In the genomic region with DNA sequence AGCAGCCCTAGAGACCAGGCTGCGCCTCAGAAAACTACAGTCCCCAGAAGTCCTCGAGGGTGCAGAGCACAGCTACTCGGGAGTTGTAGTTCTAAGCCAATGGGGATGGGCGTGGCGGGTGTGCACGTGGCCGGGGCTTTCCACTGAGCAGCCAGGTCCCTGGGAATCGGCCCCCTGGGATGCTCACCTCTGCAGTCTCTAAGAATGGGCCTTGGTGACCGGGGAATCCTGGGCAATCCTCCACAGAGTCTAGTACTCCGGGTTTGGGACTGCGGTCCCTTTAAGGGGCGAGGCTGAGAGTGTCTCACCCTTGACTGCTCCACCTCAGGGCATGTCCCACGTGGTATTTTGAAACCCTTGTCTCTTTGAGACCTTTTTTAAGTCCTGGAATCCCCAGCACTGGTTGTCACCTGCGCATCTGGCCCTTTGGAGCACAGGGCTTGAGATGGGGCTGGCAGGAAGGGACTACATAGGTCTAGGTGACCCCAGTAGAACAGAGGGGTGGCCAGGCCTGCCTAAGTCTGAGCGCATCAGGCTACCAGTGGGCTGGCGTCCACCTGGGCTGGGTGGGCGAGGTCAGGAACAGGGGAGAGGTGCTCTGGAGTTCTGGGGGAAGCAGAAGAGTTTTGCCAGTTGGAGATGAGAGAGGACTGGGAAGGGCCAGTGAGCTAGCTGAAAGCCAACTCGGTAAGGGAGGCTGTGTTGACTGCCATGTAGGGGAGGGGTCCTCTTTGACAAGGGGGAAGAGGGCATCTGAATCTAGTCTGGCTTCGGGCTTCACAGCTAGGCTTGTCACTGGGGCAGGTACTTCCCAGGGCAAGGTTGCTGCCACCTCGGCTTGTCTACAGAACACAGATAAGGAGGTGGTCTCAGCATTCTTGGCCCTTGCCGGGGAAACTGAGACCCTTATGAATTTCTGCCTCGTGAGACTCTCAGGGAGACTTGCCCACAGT, we compare ENCODE assay signal across 8 mouse cellular contexts. TPM values are rescaled to one million over a fixed set of nuclear protein-coding genes. Genes with fewer than 3 reads are reported as not detected.
A peak's percentile ranks its signal among the peaks of the same experiment; 100 is the strongest.
DNase-seq lines count a peak whose midpoint lies in the region; ATAC-seq and TF ChIP-seq lines count a peak whose summit lies in the region.

No protein-coding gene starts in this region.

- no peaks in the 10 kb centered on the region for H3K36me3 ChIP-seq in forebrain, embryonic 11.5 days (ENCODE audit: control insufficient read depth, insufficient read depth, low read length)
- H3K36me3 ChIP-seq in heart, embryonic 16.5 days (ENCODE audit: control insufficient read depth, insufficient read depth), result no peaks in the 10 kb centered on the region
- H3K36me3 ChIP-seq in liver, embryonic 12.5 days, result no peaks in the 10 kb centered on the region
- no peaks in the 10 kb centered on the region for H3K36me3 ChIP-seq in myocyte (ENCODE audit: control insufficient read depth, insufficient read depth)
- no peaks in the 10 kb centered on the region for H3K36me3 ChIP-seq in stomach, embryonic 15.5 days

- peak overlapping the region; percentile 26 for H3K4me3 ChIP-seq in forebrain, embryonic 11.5 days (ENCODE audit: low read depth, low read length)
- peak overlapping the region; percentile 44 for H3K4me3 ChIP-seq in heart, embryonic 16.5 days (ENCODE audit: low read length)
- peak overlapping the region; percentile 13; the same call in 1 of the 2 replicates for H3K4me3 ChIP-seq in liver, embryonic 12.5 days
- H3K4me3 ChIP-seq in myocyte, result no peak overlapping the region
- peak overlapping the region; percentile 37 for H3K4me3 ChIP-seq in stomach, embryonic 15.5 days (replicated peaks)

- H3K79me2 ChIP-seq in myocyte (ENCODE audit: control insufficient read depth, insufficient read depth), result no peaks in the 10 kb centered on the region

- DNase-seq in 416B (ENCODE audit: low read depth), result peak; percentile 21
- peak; percentile 75 to 84 for DNase-seq in adrenal gland, postnatal 36 days
- DNase-seq in forebrain, embryonic 11.5 days (ENCODE audit: low spot score), result peak; percentile 82
- peak; percentile 82 for DNase-seq in kidney, postnatal 10 days

- peak overlapping the region; percentile 37; the same call in 1 of the 2 replicates for H3K9ac ChIP-seq in forebrain, embryonic 11.5 days (ENCODE audit: low read length)
- H3K9ac ChIP-seq in heart, embryonic 16.5 days (ENCODE audit: low read length), result peak overlapping the region; percentile 52
- H3K9ac ChIP-seq in liver, embryonic 12.5 days, result no peak overlapping the region
- 0 out of 2 replicates have a peak overlapping the region, but pooled peaks have one; percentile 8 for H3K9ac ChIP-seq in stomach, embryonic 15.5 days

- no peak for TF ChIP-seq POLR2A in myocyte (IDR thresholded peaks at IDR 0.05; ENCODE audit: insufficient read length, low read depth)

- peaks cover 3% of the 10 kb centered on the region; the same call in 1 of the 2 replicates for H3K4me1 ChIP-seq in forebrain, embryonic 11.5 days (replicated peaks; ENCODE audit: control insufficient read depth, insufficient read depth, low read length)
- peaks cover 3% of the 10 kb centered on the region; the same call in 1 of the 2 replicates for H3K4me1 ChIP-seq in heart, embryonic 16.5 days (ENCODE audit: control insufficient read depth, insufficient read depth, low read length)
- peaks cover 12% of the 10 kb centered on the region; the same call in 1 of the 2 replicates for H3K4me1 ChIP-seq in liver, embryonic 12.5 days
- peaks cover 10% of the 10 kb centered on the region; the same call in 1 of the 2 replicates for H3K4me1 ChIP-seq in stomach, embryonic 15.5 days

- no peak overlapping the region for H3K27ac ChIP-seq in forebrain, embryonic 11.5 days (ENCODE audit: low read depth, low read length)
- H3K27ac ChIP-seq in heart, embryonic 16.5 days (ENCODE audit: low read length), result peak overlapping the region; percentile 7; the same call in 1 of the 2 replicates
- no peak overlapping the region for H3K27ac ChIP-seq in liver, embryonic 12.5 days
- H3K27ac ChIP-seq in stomach, embryonic 15.5 days, result no peak overlapping the region

- H3ac ChIP-seq in myocyte (ENCODE audit: control insufficient read depth, insufficient read length), result no peak overlapping the region

- no peaks in the 10 kb centered on the region for H3K27me3 ChIP-seq in forebrain, embryonic 11.5 days (ENCODE audit: control insufficient read depth, insufficient read depth, low read length)
- no peaks in the 10 kb centered on the region for H3K27me3 ChIP-seq in heart, embryonic 16.5 days (ENCODE audit: control insufficient read depth, insufficient read depth, low read length)
- H3K27me3 ChIP-seq in liver, embryonic 12.5 days (replicated peaks), result no peaks in the 10 kb centered on the region
- H3K27me3 ChIP-seq in myocyte (ENCODE audit: control insufficient read depth, insufficient read depth, insufficient read length), result no peaks in the 10 kb centered on the region
- no peaks in the 10 kb centered on the region for H3K27me3 ChIP-seq in stomach, embryonic 15.5 days (replicated peaks)

- no peaks in the 10 kb centered on the region for H3K9me3 ChIP-seq in forebrain, embryonic 11.5 days (ENCODE audit: control insufficient read depth, low read length)
- no peaks in the 10 kb centered on the region for H3K9me3 ChIP-seq in heart, embryonic 16.5 days (replicated peaks; ENCODE audit: control insufficient read depth, low read length)
- H3K9me3 ChIP-seq in liver, embryonic 12.5 days (replicated peaks), result no peaks in the 10 kb centered on the region
- no peaks in the 10 kb centered on the region for H3K9me3 ChIP-seq in stomach, embryonic 15.5 days

- 26% methylated on average over 22 of the region's 22 CpGs for WGBS in forebrain, embryonic 11.5 days
- WGBS in heart, embryonic 16.5 days, result 23% methylated on average over 22 of the region's 22 CpGs
- 23% methylated on average over 22 of the region's 22 CpGs for WGBS in liver, embryonic 12.5 days (ENCODE audit: insufficient replicate concordance)
- WGBS in stomach, embryonic 15.5 days, result 25% methylated on average over 22 of the region's 22 CpGs

- peak overlapping the region; percentile 48 for H3K4me2 ChIP-seq in forebrain, embryonic 11.5 days (ENCODE audit: low read depth, low read length, severe bottlenecking)
- H3K4me2 ChIP-seq in heart, embryonic 16.5 days (ENCODE audit: low read depth, low read length), result peak overlapping the region; percentile 64
- H3K4me2 ChIP-seq in liver, embryonic 12.5 days, result peak overlapping the region; percentile 45
- H3K4me2 ChIP-seq in myocyte (ENCODE audit: low read depth), result peak overlapping the region; percentile 34
- peak overlapping the region; percentile 70 for H3K4me2 ChIP-seq in stomach, embryonic 15.5 days

- ATAC-seq in forebrain, embryonic 11.5 days (replicated peaks; ENCODE audit: low FRiP score), result peak; percentile 92
- ATAC-seq in heart, embryonic 16.5 days (replicated peaks; ENCODE audit: extremely low read depth, insufficient read depth, low FRiP score), result peak; percentile 91
- peak; percentile 84 for ATAC-seq in liver, embryonic 12.5 days
- peak; percentile 93 for ATAC-seq in stomach, embryonic 15.5 days (ENCODE audit: insufficient read depth, low FRiP score, low read depth)

TF ChIP-seq in myocyte, 11 proteins besides CTCF, POLR2A, EP300 and RAD21:
- TF ChIP-seq MYOD1 (IDR thresholded peaks at IDR 0.05; ENCODE audit: control insufficient read depth in 1 of 3, insufficient read length in 2 of 3, low read depth in 2 of 3) (no peak), USF1 (IDR thresholded peaks at IDR 0.05; ENCODE audit: low read depth) (peak; percentile 46)

RNA-seq across cellular contexts. Expression of a gene that starts 22.2 kb away (rescaled TPM):
- 1 to 10 TPM; 3.3 to 4.5 TPM for total RNA-seq in adrenal gland, postnatal 36 days (2021)
- 3.7 and 8.5 TPM in 2 replicates for polyA plus RNA-seq in forebrain, embryonic 11.5 days (2014; fragmentation: Nextera tagmentation; extraction: Ambion mirVana)
- 0.72 and 0.85 TPM in 2 replicates for polyA plus RNA-seq in heart, embryonic 16.5 days (2015; fragmentation: Nextera tagmentation; extraction: Ambion mirVana)
- polyA plus RNA-seq in liver, embryonic 12.5 days (2016; fragmentation: Nextera tagmentation; extraction: Ambion mirVana), result 0.44 and 0.59 TPM in 2 replicates
- polyA plus RNA-seq in myocyte (2012; fragmentation: generic; extraction: Trizol), result 20.5 TPM
- polyA plus RNA-seq in stomach, embryonic 15.5 days (2015; fragmentation: Nextera tagmentation; extraction: Ambion mirVana), result 3.2 and 3.3 TPM in 2 replicates

Comparison
In these comparisons a context has a peak if more than half of its experiments do, and no peak if none do; other contexts are left out.
1. DNase-seq: peak in every context shown above with its lines; median percentile 82 in forebrain, embryonic 11.5 days; 82 in kidney, postnatal 10 days; 80 in adrenal gland, postnatal 36 days; 21 in 416B.